Mouse (Mus musculus): ENCODE measurements around the gene Flrt2. TPM values are rescaled to one million over a fixed set of nuclear protein-coding genes. Genes with fewer than 3 reads are reported as not detected.
"Not testable (repeated sequence)": the region's sequence is repeated elsewhere in the genome, so short reads cannot be mapped to it uniquely, and the experiment has no call there.

Flrt2 gene
- 10 to 100 TPM; 39.4 to 40.4 TPM for total RNA-seq (2021)

DNA sequence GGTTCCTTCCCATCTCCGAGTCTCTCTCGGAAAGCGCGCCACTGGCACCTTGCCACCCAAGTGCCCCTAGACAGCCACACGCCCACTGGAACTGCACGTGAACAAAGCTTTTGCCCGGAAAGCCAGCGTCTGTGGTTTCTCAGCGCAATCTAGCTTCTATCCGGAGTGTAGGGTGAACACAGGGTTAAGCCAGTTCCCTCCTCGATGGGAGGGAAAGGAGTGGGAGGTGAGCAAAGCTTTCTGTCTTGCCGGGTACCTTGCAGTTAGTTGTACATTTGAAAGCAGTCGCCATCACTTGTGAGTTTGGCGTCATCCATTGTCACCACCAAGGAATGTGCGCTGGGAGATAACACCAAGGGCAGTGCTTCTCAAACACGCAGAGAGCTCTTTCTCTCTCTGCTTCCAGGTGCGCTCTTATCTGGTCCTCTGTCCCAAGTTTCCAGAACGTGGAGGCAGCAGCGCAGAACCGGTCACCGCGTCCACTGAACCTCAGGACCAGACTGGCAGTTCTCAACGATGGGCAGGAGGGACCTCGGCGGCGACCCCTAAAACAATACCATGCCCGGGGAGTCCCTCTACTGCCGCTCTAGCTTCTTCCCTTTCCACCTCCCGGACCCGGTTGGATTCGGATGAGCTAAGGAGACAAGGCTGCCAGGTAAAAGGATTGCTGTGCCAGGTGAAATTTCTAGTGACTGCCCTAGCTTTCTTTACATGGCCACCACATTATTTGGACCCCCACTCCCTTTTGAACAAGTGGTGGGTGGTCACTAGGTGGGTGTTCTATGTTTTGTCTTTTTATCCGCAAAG is at the start of gene Flrt2:
TSS of gene Flrt2 (plus strand) at position 266 of the 807 bp plus-strand sequence.
- peak in 1 of 2 experiments; percentile 35 for DNase-seq

- no peak for DNase-seq
Measured at GRCm38 (mm10) chr12:95642226-95642625, 49.8 kb upstream of the Flrt2 start.

- not testable (repeated sequence) for DNase-seq
Measured at GRCm38 (mm10) chr12:95647179-95647578, 44.8 kb upstream of the Flrt2 start.

GRCm38 (mm10) chr12:95652172-95653156 is 39.6 kb upstream of the Flrt2 start:
- DNase-seq = no peak

- no peak for DNase-seq
Measured at GRCm38 (mm10) chr12:95656594-95656993, 35.4 kb upstream of the Flrt2 start.

DNA sequence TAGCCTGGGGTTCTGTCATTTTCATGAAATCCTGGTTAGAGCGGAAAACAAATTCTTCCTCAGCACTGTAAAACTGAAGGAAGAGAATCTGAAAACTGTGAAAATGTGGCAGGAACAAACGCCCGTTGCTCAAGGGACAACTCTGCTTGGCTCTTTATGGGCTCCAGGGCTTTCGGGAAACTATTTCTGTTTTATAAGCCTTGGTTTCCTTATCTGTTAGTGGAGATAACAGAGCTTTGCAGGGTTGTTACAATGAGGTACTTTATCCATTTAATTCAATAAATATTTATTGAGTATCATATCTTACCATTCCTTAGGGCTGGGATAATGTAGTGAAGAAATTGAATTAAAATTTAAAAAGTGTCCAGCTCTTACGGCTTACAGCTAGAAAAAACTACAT is 24.7 kb upstream of the Flrt2 start:
- DNase-seq = no peak

DNA sequence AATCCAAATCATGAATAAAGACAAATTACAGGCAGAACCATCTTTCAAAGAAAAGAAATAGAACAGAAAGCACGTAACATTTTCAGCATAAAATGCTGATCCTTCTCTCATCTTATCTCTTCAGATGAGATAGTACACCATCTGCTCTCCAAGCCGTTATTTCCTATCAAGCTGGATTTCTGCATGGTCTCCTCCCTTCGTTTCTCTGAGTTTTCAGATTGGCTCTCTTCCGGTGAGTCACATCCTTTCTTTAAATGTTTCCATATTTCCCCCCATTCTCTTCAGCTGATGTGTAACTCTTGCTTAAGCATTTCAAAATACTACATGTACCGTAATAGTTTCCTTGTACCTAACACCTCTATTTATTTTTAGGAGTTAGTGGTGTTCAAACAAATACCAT is 16.3 kb upstream of the Flrt2 start:
- DNase-seq = no peak

GRCm38 (mm10) chr12:95690819-95691218 is 1.2 kb upstream of the Flrt2 start:
- DNase-seq = peak in 1 of 2 experiments; percentile 26

DNA sequence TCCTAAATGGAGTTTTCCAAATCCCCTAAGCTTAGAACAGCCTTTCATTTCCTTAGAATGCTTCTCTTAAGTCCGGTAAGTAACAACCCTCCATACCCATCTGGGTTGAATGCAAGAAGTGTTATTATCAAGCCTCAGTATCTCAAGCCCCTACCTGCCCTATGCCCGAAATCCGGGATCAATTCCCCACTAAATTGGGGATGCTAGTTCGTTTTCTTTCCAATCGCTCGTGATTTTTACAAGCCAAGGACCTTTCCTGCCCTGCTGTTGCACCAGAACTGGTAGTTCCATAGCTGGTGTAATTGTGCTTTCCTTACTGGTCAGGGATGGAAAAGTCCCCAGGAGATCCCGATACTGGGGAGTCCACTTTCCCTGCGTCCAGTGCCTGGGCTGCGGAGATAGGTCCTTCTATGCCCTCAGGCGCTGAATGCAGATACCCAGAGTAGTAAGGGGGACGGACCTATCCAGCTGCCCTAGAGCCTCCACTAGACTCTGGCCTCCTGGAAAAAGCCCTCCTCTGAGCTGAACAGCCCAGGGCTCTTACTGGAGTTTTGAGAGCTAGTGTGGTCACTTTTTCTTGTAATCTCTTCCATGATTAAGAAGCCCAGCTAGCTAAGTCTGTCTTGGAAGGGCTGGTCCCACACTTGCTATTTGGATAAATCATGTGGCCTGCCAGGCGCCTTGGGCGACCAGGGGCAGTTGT is 1.1 kb downstream of the Flrt2 start:
- peak in 1 of 2 experiments; percentile 6 for DNase-seq

GRCm38 (mm10) chr12:95693651-95694471 is 1.8 kb downstream of the Flrt2 start:
- peak in 1 of 2 experiments; percentile 33 for DNase-seq

DNA sequence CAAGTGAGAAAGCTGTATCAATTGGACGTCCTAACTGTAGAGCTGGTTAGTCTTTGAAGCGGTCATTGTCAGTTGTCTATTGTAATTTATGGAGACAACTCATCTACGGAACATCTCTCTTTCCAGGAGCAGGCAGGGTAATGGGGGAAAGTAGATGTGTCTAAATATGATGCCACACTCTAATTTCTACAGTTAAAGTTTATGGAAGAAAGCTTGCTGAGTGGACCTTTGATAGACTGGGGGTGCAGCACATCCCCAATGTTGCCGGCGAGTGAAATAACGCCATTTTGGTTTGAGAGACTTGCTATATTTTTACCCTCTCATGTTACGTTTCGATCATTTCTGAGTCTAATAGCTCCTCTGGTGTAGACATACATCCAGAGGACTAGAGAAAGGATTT is 2.5 kb downstream of the Flrt2 start:
- DNase-seq = no peak

DNA sequence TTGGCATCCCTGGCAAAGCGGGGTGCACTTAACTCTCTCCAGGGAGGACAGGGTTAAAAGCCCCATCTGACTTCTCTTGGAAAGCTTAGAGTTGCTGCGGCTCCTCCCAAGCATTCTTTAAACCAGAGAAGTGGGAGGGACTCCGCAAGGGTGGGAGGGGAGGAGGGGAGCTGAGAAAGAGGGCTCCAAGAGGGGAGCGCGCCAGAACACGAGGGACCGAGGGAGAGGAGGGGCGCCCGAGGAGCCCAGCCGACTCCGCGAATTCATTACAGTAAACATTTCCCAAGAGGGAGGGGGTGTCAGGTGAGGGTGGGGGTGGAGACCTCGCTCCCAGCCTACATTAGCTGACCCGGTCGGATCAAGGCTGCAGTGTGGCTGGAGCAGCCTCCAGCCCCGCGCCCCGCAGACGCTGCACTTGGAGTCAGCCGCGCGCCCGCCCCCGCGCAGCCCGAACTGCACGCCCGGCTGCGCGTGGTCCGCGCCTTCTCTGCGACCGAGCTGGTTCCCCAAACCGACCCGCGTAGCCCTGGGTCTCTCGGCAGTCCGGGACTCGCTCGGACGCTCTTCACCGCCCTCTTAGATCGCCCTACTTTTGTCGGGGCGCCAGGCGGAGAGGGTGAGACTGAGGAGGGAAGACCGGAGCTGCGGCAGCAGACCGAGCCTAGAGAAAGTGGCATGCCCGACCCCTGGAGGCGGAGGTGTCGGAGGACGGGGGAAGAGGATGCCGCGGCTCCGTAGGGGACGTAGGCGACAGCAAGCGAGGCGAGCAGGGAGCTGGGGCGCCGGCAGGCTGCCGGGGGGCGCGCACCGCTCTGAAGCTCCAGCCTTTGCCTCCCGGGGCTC is 3.2 kb downstream of the Flrt2 start:
- DNase-seq = peak; percentile 73 to 75

GRCm38 (mm10) chr12:95695834-95696521 is 4.0 kb downstream of the Flrt2 start:
- peak in 1 of 2 experiments; percentile 15 for DNase-seq

GRCm38 (mm10) chr12:95696522-95697025 is 4.5 kb downstream of the Flrt2 start:
- DNase-seq = peak in 1 of 2 experiments; percentile 17

DNA sequence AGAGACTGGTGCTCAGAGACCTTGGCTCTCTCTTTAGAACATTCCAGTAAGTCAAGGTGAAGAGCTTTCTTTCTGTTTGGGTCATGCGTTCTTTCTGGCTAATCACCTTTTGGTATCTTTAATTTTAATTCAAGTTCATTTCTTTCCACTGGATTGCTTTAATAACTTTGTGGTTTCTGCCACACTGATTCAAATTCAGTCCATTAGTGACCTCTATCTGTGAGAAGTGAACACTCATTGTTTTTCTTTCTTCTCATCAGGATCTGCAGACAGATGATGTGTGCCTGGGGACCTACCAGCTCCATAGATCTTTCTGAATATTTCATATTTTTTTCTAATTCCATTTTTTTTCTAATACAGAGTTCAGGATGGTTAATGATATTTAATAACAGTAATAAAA is 6.5 kb downstream of the Flrt2 start:
- no peak for DNase-seq

- no peak for DNase-seq
Measured at GRCm38 (mm10) chr12:95700746-95701145, 8.7 kb downstream of the Flrt2 start.

DNA sequence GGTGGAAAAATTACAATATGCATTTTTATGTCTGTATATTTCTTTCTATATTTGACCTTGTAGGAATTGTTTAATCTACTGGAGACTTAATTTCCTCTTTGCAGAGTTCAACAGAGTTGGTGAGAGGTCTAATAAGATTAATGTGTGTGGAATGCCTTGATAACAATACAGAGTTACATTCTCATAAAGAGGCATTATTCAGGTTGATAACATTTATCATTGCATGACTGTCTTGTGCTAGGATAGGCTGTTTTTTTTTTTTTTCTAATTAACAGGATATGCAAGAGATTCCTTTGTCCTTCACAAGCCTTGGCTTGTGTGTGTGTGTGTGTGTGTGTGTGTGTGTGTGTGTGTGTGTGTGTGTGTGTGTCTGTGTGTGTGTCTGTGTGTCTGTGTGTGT is 9.6 kb downstream of the Flrt2 start:
- no peak for DNase-seq

DNA sequence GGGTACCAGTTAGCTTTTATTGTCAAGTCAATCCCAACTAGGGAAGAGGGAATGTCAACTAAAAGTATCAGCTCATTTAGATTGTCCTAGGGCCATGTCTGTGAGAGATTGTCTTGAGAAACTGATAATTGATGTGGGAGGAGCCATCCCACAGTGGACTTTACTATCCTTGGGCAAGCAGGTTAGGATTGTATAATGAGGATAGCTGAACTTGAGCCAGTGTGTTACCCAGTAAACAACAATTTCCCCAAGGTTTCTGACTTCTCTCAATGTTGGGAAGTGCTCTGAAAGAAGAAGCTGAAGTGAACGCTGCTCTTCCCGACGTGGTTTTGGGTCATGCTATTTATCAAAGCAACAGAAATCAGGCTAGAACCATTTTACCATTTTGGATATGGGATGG is 13.0 kb downstream of the Flrt2 start:
- no peak for DNase-seq

DNA sequence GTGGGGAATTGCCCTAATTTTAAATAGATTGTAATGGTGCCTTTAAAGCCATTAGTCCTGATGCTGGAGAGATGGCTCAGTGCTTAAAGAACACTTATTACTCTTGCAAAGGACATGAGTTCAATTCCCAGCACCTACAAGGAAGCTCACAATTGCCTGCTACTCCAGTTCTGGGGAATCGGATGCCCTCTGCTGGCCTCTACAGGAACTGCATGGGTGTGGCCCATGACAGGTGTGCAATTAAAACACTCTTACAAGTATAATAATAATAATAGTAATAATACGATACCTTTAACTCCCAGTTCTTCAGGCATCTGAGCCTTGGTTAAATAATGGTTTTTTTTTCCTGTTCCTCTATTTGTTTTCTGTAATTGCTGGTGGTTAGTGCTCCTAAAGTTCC is 31.2 kb downstream of the Flrt2 start:
- DNase-seq = no peak

GRCm38 (mm10) chr12:95734075-95734474 is 42.0 kb downstream of the Flrt2 start:
- DNase-seq = no peak

Data from layer of hippocampus, postnatal 36 days (tissue).